Mouse (Mus musculus): ENCODE results near the gene Cdc26.

GRCm38 (mm10) chr4:62385439-62385838 lies 23.0 kb downstream of the Cdc26 start:
- TF ChIP-seq NRF1 (IDR thresholded peaks at IDR 0.05; ENCODE audit: low read depth, low read length) (no peak), CTCF (conservative IDR thresholded peaks at IDR 0.05 in 1 of 2, IDR thresholded peaks at IDR 0.05 in 1 of 2; ENCODE audit: low read depth in 2 of 2, low read length in 2 of 2) (no peak), POLR2A (IDR thresholded peaks at IDR 0.05; ENCODE audit: low read depth, low read length) (no peak), NELFE (IDR thresholded peaks at IDR 0.05; ENCODE audit: low read depth, low read length) (no peak), HCFC1 (IDR thresholded peaks at IDR 0.05; ENCODE audit: low read depth, low read length) (no peak), ZNF384 (IDR thresholded peaks at IDR 0.05; ENCODE audit: low read depth, low read length) (no peak), EP300 (IDR thresholded peaks at IDR 0.05; ENCODE audit: low read length) (no peak), MAZ (IDR thresholded peaks at IDR 0.05; ENCODE audit: low read depth, low read length) (no peak), MAFK (IDR thresholded peaks at IDR 0.05; ENCODE audit: insufficient replicate concordance, low read length) (no peak), KAT2A (IDR thresholded peaks at IDR 0.05; ENCODE audit: insufficient replicate concordance, low read length) (no peak), MYC (IDR thresholded peaks at IDR 0.05; ENCODE audit: low read depth, low read length) (no peak), ZKSCAN1 (IDR thresholded peaks at IDR 0.05; ENCODE audit: borderline replicate concordance, low read depth, low read length) (no peak)
